Mouse (Mus musculus) forelimb bud, embryonic 11.5 days (tissue): ENCODE measurements around the gene Eif3g.

Experiments
- DNase-seq: peaks from one replicate; pipeline ENCODE4 v3.0.0-alpha.2; 2012; ENCODE audit warnings: low read depth, low spot score

Gene Eif3g

GRCm38 (mm10) chr9:20859926-20860325, 38.5 kb downstream of the Eif3g start:
- DNase-seq = no peak

- peak; percentile 86 for DNase-seq
Observed at GRCm38 (mm10) chr9:20857131-20857530, 41.3 kb downstream of the Eif3g start.

DNA sequence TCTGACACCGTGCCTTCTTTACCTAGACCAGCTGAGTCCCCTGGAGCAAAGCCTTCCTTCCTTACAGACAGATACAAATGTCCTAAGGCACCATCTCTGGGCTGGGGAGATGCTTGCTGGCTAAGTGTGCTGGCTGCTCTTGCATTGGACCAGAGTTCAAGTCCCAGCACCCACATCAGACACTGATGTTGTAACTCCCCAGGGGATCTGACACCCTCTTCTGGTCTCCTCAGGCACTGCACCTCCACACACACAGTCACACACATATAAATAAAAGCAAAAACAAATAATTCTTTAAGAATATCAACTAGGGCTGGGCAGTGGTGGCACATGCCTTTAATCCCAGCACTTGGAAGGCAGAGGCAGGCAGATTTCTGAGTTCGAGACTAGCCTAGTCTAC, 48.2 kb downstream of the Eif3g start:
- DNase-seq = no peak
